Mouse (Mus musculus) colon, adult 2 months (tissue): Measurements from ENCODE around the gene Wdr75. TPM values are rescaled to one million over a fixed set of nuclear protein-coding genes. Genes with fewer than 3 reads are reported as not detected.

Experiments
- polyA plus RNA-seq: library from polyadenylated mRNA; depleted of rRNA; stranded (reverse); fragments of >200 nt; gene quantifications from 2 replicates; pipeline ENCODE4 v1.2.3, GENCODE M21; 2012; rRNA removed

The Wdr75 gene
- 36.3 and 36.5 TPM in 2 replicates for polyA plus RNA-seq

GRCm38 (mm10) chr1:45794969-45795908, at the start of gene Wdr75:
Wdr75 (plus strand) TSS chr1:45795166.

Other genes starting within 250 kb of the Wdr75 start
- not detected in 2 replicates for gene Gm5269, start 95.1 kb downstream of the Wdr75 start, polyA plus RNA-seq
- gene Slc40a1, start 131.4 kb downstream of the Wdr75 start, polyA plus RNA-seq, result 22.9 and 24.7 TPM in 2 replicates